Mouse (Mus musculus): ENCODE data around the gene Lin28a. TPM values are rescaled to one million over a fixed set of nuclear protein-coding genes. Genes with fewer than 3 reads are reported as not detected.
A peak's percentile ranks its signal among the peaks of the same experiment; 100 is the strongest.

Gene Lin28a
- polyA plus RNA-seq, 1 experiment from 2014 or later: not detected

GRCm38 (mm10) chr4:134011450-134012414, 6.9 kb downstream of the Lin28a start:
- H3K9ac ChIP-seq (replicated peaks; ENCODE audit: low read depth, low read length): no peak overlapping the region
- H3K27me3 ChIP-seq (replicated peaks; ENCODE audit: control insufficient read depth, insufficient read depth, low read length): peaks cover 11% of the 10 kb centered on the region
- H3K36me3 ChIP-seq (ENCODE audit: control insufficient read depth, insufficient read depth): no peaks in the 10 kb centered on the region
- no peak for ATAC-seq
- H3K4me1 ChIP-seq (replicated peaks; ENCODE audit: control insufficient read depth, insufficient read depth, low read length): no peaks in the 10 kb centered on the region
- WGBS: 7% methylated on average over 16 of the region's 16 CpGs
- H3K4me2 ChIP-seq (ENCODE audit: low read length): no peak overlapping the region
- H3K9me3 ChIP-seq (ENCODE audit: control insufficient read depth, low read length): no peaks in the 10 kb centered on the region
- no peak overlapping the region for H3K4me3 ChIP-seq (replicated peaks; ENCODE audit: low read length)
- H3K27ac ChIP-seq (ENCODE audit: low read length): no peak overlapping the region

- Histone ChIP-seq H3K27me3 (replicated peaks; ENCODE audit: control insufficient read depth, insufficient read depth, low read length) (no peaks in the 10 kb centered on the region; the same call in none of the 2 replicates), H3K9me3 (ENCODE audit: control insufficient read depth, low read length) (no peaks in the 10 kb centered on the region), H3K36me3 (ENCODE audit: control insufficient read depth, insufficient read depth) (no peaks in the 10 kb centered on the region), H3K9ac (replicated peaks; ENCODE audit: low read depth, low read length) (no peak overlapping the region), H3K4me3 (replicated peaks; ENCODE audit: low read length) (no peak overlapping the region), H3K27ac (ENCODE audit: low read length) (no peak overlapping the region), H3K4me1 (replicated peaks; ENCODE audit: control insufficient read depth, insufficient read depth, low read length) (no peaks in the 10 kb centered on the region), H3K4me2 (ENCODE audit: low read length) (no peak overlapping the region)
- WGBS: 55% methylated on average over 6 of the region's 6 CpGs
- no peak for ATAC-seq
Observed at GRCm38 (mm10) chr4:134009709-134010108, 8.9 kb downstream of the Lin28a start.

- H3K4me2 ChIP-seq (ENCODE audit: low read length): no peak overlapping the region
- H3K9me3 ChIP-seq (ENCODE audit: control insufficient read depth, low read length): no peaks in the 10 kb centered on the region
- H3K4me1 ChIP-seq (replicated peaks; ENCODE audit: control insufficient read depth, insufficient read depth, low read length): no peaks in the 10 kb centered on the region
- H3K36me3 ChIP-seq (ENCODE audit: control insufficient read depth, insufficient read depth): no peaks in the 10 kb centered on the region
- no peaks in the 10 kb centered on the region for H3K27me3 ChIP-seq (replicated peaks; ENCODE audit: control insufficient read depth, insufficient read depth, low read length)
- H3K27ac ChIP-seq (ENCODE audit: low read length): no peak overlapping the region
- no peak overlapping the region for H3K4me3 ChIP-seq (replicated peaks; ENCODE audit: low read length)
- ATAC-seq: no peak
- H3K9ac ChIP-seq (replicated peaks; ENCODE audit: low read depth, low read length): no peak overlapping the region
- WGBS: 94% methylated on average over 3 of the region's 3 CpGs
Observed at GRCm38 (mm10) chr4:134006845-134007244, 11.8 kb downstream of the Lin28a start.

GRCm38 (mm10) chr4:134005581-134006358, 12.9 kb downstream of the Lin28a start:
- ATAC-seq: no peak
- Histone ChIP-seq H3K36me3 (ENCODE audit: control insufficient read depth, insufficient read depth) (no peaks in the 10 kb centered on the region), H3K9ac (replicated peaks; ENCODE audit: low read depth, low read length) (no peak overlapping the region), H3K4me2 (ENCODE audit: low read length) (no peak overlapping the region), H3K27ac (ENCODE audit: low read length) (no peak overlapping the region), H3K27me3 (replicated peaks; ENCODE audit: control insufficient read depth, insufficient read depth, low read length) (no peaks in the 10 kb centered on the region), H3K4me3 (replicated peaks; ENCODE audit: low read length) (no peak overlapping the region), H3K4me1 (replicated peaks; ENCODE audit: control insufficient read depth, insufficient read depth, low read length) (no peaks in the 10 kb centered on the region), H3K9me3 (ENCODE audit: control insufficient read depth, low read length) (no peaks in the 10 kb centered on the region)
- WGBS: 60% methylated on average over 12 of the region's 12 CpGs

GRCm38 (mm10) chr4:134002903-134003302, 15.7 kb downstream of the Lin28a start:
- Histone ChIP-seq H3K36me3 (ENCODE audit: control insufficient read depth, insufficient read depth) (no peaks in the 10 kb centered on the region; the same call in 1 of the 2 replicates), H3K9me3 (ENCODE audit: control insufficient read depth, low read length) (no peaks in the 10 kb centered on the region), H3K4me1 (replicated peaks; ENCODE audit: control insufficient read depth, insufficient read depth, low read length) (peaks cover 9% of the 10 kb centered on the region), H3K27ac (ENCODE audit: low read length) (no peak overlapping the region), H3K4me3 (replicated peaks; ENCODE audit: low read length) (no peak overlapping the region), H3K9ac (replicated peaks; ENCODE audit: low read depth, low read length) (no peak overlapping the region), H3K27me3 (replicated peaks; ENCODE audit: control insufficient read depth, insufficient read depth, low read length) (no peaks in the 10 kb centered on the region), H3K4me2 (ENCODE audit: low read length) (no peak overlapping the region)
- no peak for ATAC-seq
- 6% methylated on average over 5 of the region's 5 CpGs for WGBS

GRCm38 (mm10) chr4:134002246-134002645, 16.4 kb downstream of the Lin28a start:
- no peak for ATAC-seq
- H3K4me1 ChIP-seq (replicated peaks; ENCODE audit: control insufficient read depth, insufficient read depth, low read length): peaks cover 9% of the 10 kb centered on the region
- no peak overlapping the region for H3K27ac ChIP-seq (ENCODE audit: low read length)
- 5% methylated on average over 4 of the region's 4 CpGs for WGBS
- no peaks in the 10 kb centered on the region for H3K27me3 ChIP-seq (replicated peaks; ENCODE audit: control insufficient read depth, insufficient read depth, low read length)
- no peaks in the 10 kb centered on the region for H3K9me3 ChIP-seq (ENCODE audit: control insufficient read depth, low read length)
- no peaks in the 10 kb centered on the region; the same call in 1 of the 2 replicates for H3K36me3 ChIP-seq (ENCODE audit: control insufficient read depth, insufficient read depth)
- H3K9ac ChIP-seq (replicated peaks; ENCODE audit: low read depth, low read length): no peak overlapping the region
- no peak overlapping the region for H3K4me2 ChIP-seq (ENCODE audit: low read length)
- H3K4me3 ChIP-seq (replicated peaks; ENCODE audit: low read length): no peak overlapping the region

- Histone ChIP-seq H3K4me2 (ENCODE audit: low read length) (no peak overlapping the region), H3K27me3 (replicated peaks; ENCODE audit: control insufficient read depth, insufficient read depth, low read length) (no peaks in the 10 kb centered on the region), H3K36me3 (ENCODE audit: control insufficient read depth, insufficient read depth) (no peaks in the 10 kb centered on the region; the same call in 1 of the 2 replicates), H3K27ac (ENCODE audit: low read length) (no peak overlapping the region), H3K9me3 (ENCODE audit: control insufficient read depth, low read length) (no peaks in the 10 kb centered on the region), H3K4me3 (replicated peaks; ENCODE audit: low read length) (no peak overlapping the region), H3K4me1 (replicated peaks; ENCODE audit: control insufficient read depth, insufficient read depth, low read length) (peaks cover 9% of the 10 kb centered on the region), H3K9ac (replicated peaks; ENCODE audit: low read depth, low read length) (no peak overlapping the region)
- ATAC-seq: no peak
- WGBS: 50% methylated on average over 10 of the region's 10 CpGs
Observed at GRCm38 (mm10) chr4:134001710-134002109, 16.9 kb downstream of the Lin28a start.

GRCm38 (mm10) chr4:134000466-134001438, 17.9 kb downstream of the Lin28a start, which contains the start of gene Dhdds:
Gene Dhdds, minus strand, starts transcription at chr4:134000918.
- no peaks in the 10 kb centered on the region; the same call in 1 of the 2 replicates for H3K36me3 ChIP-seq (ENCODE audit: control insufficient read depth, insufficient read depth)
- no peak within 1 kb of the TSS for H3K27ac ChIP-seq (ENCODE audit: low read length)
- H3K9me3 ChIP-seq (ENCODE audit: control insufficient read depth, low read length): no peaks in the 10 kb centered on the region
- peak; percentile 96 for ATAC-seq
- H3K4me3 ChIP-seq (replicated peaks; ENCODE audit: low read length): peak within 1 kb of the TSS; percentile 51
- under 1% methylated on average over 49 of the region's 49 CpGs for WGBS
- peaks cover 9% of the 10 kb centered on the region for H3K4me1 ChIP-seq (replicated peaks; ENCODE audit: control insufficient read depth, insufficient read depth, low read length)
- H3K27me3 ChIP-seq (replicated peaks; ENCODE audit: control insufficient read depth, insufficient read depth, low read length): no peaks in the 10 kb centered on the region
- peak within 1 kb of the TSS; percentile 90 for H3K4me2 ChIP-seq (ENCODE audit: low read length)
- H3K9ac ChIP-seq (replicated peaks; ENCODE audit: low read depth, low read length): peak within 1 kb of the TSS; percentile 53

Data from forebrain, embryonic 16.5 days (tissue).